Mouse (Mus musculus): Measurements from ENCODE around the gene Btnl2. TPM values are rescaled to one million over a fixed set of nuclear protein-coding genes. Genes with fewer than 3 reads are reported as not detected.

Btnl2 gene
- total RNA-seq (2023), result 1 to 10 TPM; 3.3 TPM

DNA sequence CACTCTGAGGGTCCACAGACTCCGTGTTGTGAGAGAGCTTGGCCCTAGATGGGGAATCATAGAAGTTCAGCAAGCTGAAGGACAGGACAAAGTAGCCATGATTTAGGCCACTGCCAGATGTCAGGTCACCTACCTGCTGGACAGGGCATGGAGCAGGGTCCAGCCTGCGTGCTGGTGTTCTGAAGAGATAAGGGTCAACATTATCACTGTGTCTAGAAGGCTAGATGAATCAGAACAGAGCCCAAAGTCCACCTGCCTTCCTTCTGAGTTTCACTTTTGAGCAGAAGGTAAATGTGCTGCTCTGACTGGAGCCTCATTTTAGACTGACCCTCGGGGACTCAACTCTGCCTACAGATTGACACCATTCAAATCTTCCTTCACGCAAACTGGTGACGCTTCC, at the start of gene Btnl2:
Gene Btnl2, plus strand, starts transcription at position 284 of the 400 bp plus-strand sequence.

DNA sequence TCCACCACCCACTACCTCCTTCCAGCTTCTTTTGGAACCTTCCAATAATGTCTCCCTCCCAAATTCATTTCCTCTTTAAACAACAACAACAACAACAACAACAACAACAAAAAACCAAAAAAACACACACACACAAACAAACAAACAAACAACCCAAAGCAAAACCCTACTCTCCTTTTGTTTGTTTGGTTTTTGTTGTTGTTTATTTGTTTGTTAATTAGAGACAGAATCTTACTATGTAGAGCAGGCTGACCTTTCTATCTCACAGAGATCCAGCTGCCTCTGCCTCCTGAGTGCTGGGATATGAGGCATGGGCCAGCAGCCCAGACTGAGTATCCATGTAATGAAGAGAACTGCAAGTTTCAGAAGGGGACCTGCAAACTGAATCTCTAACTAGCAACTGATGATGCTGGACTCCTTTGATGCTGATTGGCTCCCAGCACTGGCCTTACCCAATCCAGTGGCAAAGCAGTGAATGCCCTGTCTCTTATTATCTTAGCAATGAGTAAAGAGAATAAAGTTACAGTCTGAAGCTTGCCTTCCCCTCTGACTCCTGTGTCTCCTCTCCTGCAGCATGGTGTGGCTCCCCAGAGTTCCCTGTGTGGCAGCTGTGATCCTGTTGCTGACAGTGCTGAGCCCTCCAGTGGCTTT, 49.1 kb upstream of the Btnl2 start, which contains the start of gene H2-Eb1:
Gene H2-Eb1, plus strand, starts transcription at position 488 of the 651 bp plus-strand sequence.

DNA sequence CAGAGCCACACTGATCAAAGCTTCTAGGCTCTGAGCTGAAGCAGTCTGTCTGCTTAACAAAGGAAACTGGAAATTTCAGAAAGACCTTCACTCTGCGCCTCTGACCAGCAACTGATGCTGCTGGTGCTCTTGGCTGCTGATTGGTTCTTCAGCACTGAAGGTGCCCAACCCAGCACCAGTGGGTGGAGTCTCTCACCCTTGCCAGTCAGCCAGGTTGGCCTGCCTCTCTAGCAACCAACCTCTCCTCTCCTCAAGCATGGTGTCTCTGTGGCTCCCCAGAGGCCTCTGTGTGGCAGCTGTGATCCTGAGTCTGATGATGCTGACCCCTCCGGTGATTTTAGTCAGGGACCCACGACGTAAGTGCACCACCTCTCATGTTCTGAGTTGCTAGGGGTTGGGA, 29.2 kb upstream of the Btnl2 start, which contains the start of gene H2-Eb2:
Gene H2-Eb2, plus strand, starts transcription at position 230 of the 400 bp plus-strand sequence.

DNA sequence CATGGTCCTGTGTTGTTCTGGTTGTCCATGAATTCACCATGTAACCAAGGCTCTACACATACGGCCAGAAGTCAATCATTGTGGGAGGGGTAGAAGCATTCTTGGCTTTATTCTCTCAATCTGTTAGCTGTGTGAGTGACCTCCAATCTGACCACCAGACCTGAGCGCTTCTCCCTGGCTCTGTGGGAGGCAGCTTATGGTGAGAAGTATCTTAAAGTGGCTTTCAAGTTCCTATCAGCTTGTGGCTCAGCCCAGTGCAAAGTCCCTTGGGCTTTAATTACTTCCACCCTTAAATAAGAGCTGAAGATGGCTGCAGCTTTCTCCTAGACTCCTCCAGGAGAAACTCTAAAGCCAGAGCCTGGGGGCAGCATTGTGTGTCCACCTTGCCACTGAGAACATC, 22.2 kb downstream of the Btnl2 start, which contains the start of gene Btnl1:
Gene Btnl1, plus strand, starts transcription at position 286 of the 400 bp plus-strand sequence.

DNA sequence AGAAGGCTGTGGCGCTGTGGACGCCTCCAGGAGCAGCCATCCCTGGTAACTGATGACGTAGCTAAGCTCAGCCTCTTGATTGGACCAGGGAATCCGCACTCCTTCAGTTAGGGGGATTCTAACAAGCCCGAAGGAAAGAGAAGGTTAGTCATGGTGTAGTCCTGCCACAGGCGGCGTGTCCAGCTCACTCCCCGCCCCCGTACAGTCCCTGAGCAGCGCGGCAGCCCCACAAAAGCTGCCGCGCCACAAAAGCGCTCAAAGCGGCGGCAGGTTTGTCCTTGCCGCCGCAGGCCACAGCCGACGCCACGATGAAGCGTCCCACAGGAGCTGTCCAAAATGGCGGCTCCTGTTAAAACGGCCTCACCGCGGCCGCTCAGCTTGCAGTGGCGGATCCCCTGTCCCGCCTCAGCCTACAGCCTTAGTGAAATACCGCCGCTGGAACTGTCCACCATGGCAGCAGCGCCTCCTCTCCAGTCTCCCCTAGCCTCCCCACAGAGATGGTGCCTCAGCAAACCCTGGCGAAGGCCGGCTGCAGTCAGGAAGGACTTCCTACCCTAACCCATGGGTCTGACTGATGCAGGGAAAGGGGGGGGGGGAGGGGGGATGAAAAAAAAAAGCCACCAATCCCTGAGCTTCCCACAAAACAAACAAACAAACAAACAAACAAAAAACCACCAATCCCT, 44.2 kb downstream of the Btnl2 start, which contains the start of gene BC051142:
Gene BC051142, plus strand, starts transcription at position 110 of the 683 bp plus-strand sequence.

Other genes starting within 250 kb of the Btnl2 start
- 10 to 100 TPM; 52.3 to 73.6 TPM for gene H2-DMa, start 235.3 kb upstream of the Btnl2 start, total RNA-seq (2023)
- gene Brd2, start 232.2 kb upstream of the Btnl2 start, total RNA-seq (2023), result 100 to 1,000 TPM; 173 to 194 TPM
- 10 to 100 TPM; 23.5 to 25.0 TPM for gene H2-DMb2, start 211.5 kb upstream of the Btnl2 start, total RNA-seq (2023)
- gene H2-DMb1, start 201.8 kb upstream of the Btnl2 start, total RNA-seq (2023), result 10 to 100 TPM; 34.0 to 36.4 TPM
- 10 to 100 TPM; 52.6 to 57.7 TPM for gene Tap1, start 167.3 kb upstream of the Btnl2 start, total RNA-seq (2023)
- gene Psmb9, start 167.1 kb upstream of the Btnl2 start, total RNA-seq (2023), result 10 to 100 TPM; 87.2 to 92.0 TPM
- gene Psmb8, start 157.1 kb upstream of the Btnl2 start, total RNA-seq (2023), result 100 to 1,000 TPM in 1 of 2 experiments, 10 to 100 TPM in 1; 99.8 to 111 TPM
- 10 to 100 TPM; 71.9 to 84.9 TPM for gene Tap2, start 151.3 kb upstream of the Btnl2 start, total RNA-seq (2023)
- gene H2-Ob, start 115.9 kb upstream of the Btnl2 start, total RNA-seq (2023), result 1 to 10 TPM; 2.9 to 3.4 TPM
- 10 to 100 TPM; 45.1 to 87.0 TPM for gene H2-Ab1, start 97.1 kb upstream of the Btnl2 start, total RNA-seq (2023)
- gene H2-Aa, start 67.0 kb upstream of the Btnl2 start, total RNA-seq (2023), result 10 to 100 TPM; 40.3 to 76.5 TPM
- 10 to 100 TPM; 19.5 to 42.5 TPM for gene H2-Eb1, start 49.0 kb upstream of the Btnl2 start, total RNA-seq (2023)
- under 1 TPM; 0.09 to 0.13 TPM for gene H2-Eb2, start 29.2 kb upstream of the Btnl2 start, total RNA-seq (2023)
- gene Btnl1, start 22.3 kb downstream of the Btnl2 start, total RNA-seq (2023), result not detected
- gene BC051142, start 44.0 kb downstream of the Btnl2 start, total RNA-seq (2023), result under 1 TPM; 0.57 to 0.69 TPM
- not detected for gene Btnl4, start 122.5 kb downstream of the Btnl2 start, total RNA-seq (2023)
- not detected for gene Btnl6, start 162.5 kb downstream of the Btnl2 start, total RNA-seq (2023)
- gene Notch4, start 209.4 kb downstream of the Btnl2 start, total RNA-seq (2023), result under 1 TPM; 0.22 to 0.87 TPM
- 100 to 1,000 TPM; 393 to 441 TPM for gene Gpsm3, start 235.0 kb downstream of the Btnl2 start, total RNA-seq (2023)
- 10 to 100 TPM; 83.0 to 93.9 TPM for gene Pbx2, start 236.4 kb downstream of the Btnl2 start, total RNA-seq (2023)
- gene Ager, start 243.0 kb downstream of the Btnl2 start, total RNA-seq (2023), result 1 to 10 TPM; 7.1 to 8.5 TPM
- gene Rnf5, start 248.9 kb downstream of the Btnl2 start, total RNA-seq (2023), result 10 to 100 TPM; 36.7 to 38.2 TPM
- 10 to 100 TPM; 49.9 to 51.8 TPM for gene Agpat1, start 249.4 kb downstream of the Btnl2 start, total RNA-seq (2023)

Measured in neutrophil, adult 59 days (primary cell).